Mouse (Mus musculus) left cerebral cortex, postnatal 14 days (tissue): ENCODE data around the gene Prph2. TPM values are rescaled to one million over a fixed set of nuclear protein-coding genes. Genes with fewer than 3 reads are reported as not detected.

ENCODE experiments used
- DNase-seq, 2 experiments: peaks; one replicate each; pipeline ENCODE4 v3.0.0; 2021 to 2022; ENCODE audit warnings: low spot score in 2 of 2, mixed read lengths in 1 of 2
- intact Hi-C: fragments of 180-260 bp; cut with DNase I; formaldehyde crosslinking; loops from one replicate; pipeline ENCODE4 v1.15.1; 2025
- total RNA-seq, 2 experiments: library from RNA; stranded (reverse); gene quantifications; 2 replicates each; pipeline ENCODE4 v1.2.3; 2021

Gene Prph2
- total RNA-seq, 2 experiments from 2014 or later = not detected

DNA sequence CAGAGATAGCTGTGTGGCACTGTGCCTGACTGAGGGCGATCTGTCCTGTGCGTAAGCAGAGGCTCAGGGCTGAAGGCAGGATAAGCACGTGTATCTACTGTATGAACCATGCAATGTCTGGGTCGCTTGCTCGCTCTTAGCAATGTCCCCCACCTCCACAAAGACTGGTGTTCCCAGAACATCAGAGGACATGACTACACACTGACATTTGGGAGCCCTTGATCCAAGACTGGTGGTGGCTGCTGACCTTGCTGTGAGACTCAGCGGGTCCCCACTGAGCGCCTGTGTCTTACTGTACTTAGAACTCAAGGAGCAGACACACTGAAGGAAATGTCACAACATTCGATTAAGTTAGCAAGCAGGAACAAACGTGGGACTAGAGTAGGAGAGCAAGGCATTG is 36.0 kb downstream of the Prph2 start:
- no peak for DNase-seq
- intact Hi-C loops = loop anchor here (5.0 kb wide), 1 partner anchor 36 kb away; no protein-coding TSS in a partner anchor

DNA sequence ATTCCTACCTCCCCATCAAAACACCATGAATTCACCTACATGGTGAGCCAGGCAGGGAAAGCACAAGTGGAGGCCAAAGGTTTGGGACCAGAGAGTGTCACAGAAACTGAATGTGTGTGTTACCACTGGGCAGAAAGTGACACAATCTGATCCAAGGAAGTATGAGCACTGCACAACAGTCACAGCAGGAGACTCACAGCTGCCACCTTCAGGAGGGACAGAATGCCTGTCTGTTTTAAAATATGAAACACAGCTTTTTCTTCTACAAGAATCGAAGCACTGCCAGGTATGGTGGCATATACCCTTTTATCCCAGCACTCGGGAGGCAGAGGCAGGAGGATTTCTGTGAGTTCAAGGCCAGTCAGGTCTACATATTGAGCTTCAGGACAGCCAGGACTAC is 47.8 kb downstream of the Prph2 start:
- intact Hi-C loops = no loop called here
- no peak for DNase-seq

DNA sequence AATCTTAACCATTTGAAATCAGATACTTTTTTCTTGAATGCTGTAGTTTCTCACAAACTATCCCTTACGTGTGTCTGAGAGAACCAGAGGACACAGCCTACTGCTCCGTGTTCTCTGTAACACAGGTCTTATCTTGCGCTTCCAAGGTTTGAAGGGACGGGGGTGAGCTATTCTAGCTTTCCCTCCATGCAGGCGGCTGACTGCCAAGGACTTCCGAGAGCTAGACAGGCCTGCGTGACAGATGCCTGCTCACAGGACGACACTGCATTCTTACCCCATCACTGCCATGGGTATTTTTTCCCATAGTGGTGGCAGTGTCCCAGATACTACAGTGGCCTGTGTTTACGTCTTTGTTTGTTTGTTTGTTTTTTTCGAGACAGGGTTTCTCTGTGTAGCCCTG is 50.0 kb downstream of the Prph2 start:
- no peak for DNase-seq
- intact Hi-C loops = no loop called here

DNA sequence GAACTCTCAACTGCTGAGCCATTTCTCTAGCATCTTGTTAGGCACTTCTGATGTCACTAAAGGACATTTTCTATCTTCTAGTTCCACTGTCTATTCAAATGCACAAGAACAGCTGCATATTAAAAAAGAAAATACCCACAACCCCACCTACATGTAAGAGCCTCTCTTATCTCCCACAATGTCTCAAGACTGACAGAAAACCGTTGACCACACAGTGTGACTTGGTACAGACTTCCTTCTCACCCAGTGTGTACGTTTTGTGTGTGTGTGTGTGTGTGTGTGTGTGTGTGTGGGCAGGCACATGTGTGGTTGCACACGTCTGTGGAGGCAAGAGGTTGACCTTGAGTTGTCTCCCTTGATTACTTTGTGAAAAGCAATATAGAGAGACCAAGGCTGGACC is 51.9 kb downstream of the Prph2 start:
- no peak for DNase-seq
- intact Hi-C loops = no loop called here

DNA sequence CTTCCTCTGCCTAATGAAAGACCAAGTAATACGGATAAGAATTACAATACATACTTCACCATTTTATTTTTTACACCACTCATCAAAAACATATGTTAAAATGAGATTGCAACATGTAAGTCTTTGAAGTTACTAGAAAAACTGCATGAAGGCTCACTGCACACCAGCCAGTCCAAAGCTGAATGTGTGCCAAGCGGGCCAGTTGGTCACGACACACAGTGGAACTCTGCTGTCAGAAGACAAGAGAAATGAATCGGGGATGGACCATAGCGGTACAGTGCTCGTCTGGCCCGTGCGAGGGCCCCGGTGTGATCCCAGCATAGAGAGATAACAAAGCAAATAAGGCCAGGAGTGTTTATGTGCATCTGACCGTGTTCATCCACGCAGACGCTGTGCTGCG is 52.9 kb downstream of the Prph2 start:
- intact Hi-C loops = no loop called here

DNA sequence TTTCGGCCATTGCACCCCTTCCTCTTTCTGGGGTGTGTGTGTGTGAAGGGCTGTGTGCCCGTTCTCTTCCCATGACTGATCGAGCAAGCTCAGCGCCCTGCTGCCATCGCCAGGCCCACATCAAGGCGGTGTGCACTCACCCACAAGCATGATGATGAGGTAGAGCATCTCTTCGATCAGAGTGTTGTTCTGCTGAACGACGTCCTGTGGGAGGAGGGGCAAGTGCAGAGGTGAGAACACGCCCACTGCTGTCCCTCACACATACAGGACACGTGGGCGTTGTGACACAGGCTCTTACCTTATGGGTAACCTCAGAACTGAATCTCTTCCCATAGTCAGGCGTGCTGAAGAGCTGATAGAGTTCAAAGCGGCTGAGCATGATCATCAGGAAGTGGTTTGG is 56.6 kb downstream of the Prph2 start:
- intact Hi-C loops = no loop called here
- no peak for DNase-seq

More for the DNA sequence above, 52.9 kb downstream of the Prph2 start:
- DNase-seq = no peak

DNA sequence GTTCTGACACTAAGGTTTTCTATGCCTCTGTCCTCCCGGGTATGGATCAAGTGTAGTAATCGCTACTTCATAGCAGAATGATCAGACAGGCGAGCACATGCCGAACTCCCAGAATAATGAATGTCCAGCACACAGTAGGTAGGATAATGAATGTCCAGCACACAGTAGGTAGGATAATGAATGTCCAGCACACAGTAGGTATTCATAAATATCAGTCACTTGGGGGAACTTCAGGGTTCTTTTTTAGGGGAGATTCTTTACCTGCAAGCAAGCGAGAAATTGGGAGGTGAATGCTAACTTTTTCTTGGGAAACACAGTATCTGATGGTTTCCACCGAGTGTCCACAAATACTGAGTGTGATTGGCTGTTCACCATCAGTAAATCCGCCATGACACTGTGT is 62.3 kb downstream of the Prph2 start:
- intact Hi-C loops = no loop called here
- no peak for DNase-seq

Other genes with a start within 250 kb of the Prph2 start
- gene Rrp36, start 236.1 kb upstream of the Prph2 start, total RNA-seq = 10 to 100 TPM; 14.1 to 15.7 TPM
- 100 to 1,000 TPM; 105 to 120 TPM for gene Mea1, start 231.7 kb upstream of the Prph2 start, total RNA-seq
- gene Klhdc3, start 229.5 kb upstream of the Prph2 start, total RNA-seq = 100 to 1,000 TPM; 200 to 204 TPM
- 10 to 100 TPM; 85.4 to 90.8 TPM for gene Ppp2r5d, start 205.3 kb upstream of the Prph2 start, total RNA-seq
- gene Pex6, start 199.0 kb upstream of the Prph2 start, total RNA-seq = 10 to 100 TPM; 37.6 to 38.1 TPM
- gene Gnmt, start 181.3 kb upstream of the Prph2 start, total RNA-seq = under 1 TPM; 0.57 TPM
- 10 to 100 TPM; 53.4 to 54.5 TPM for gene Cnpy3, start 158.2 kb upstream of the Prph2 start, total RNA-seq
- not detected for gene Ptcra, start 146.7 kb upstream of the Prph2 start, total RNA-seq
- gene 2310039H08Rik, start 137.8 kb upstream of the Prph2 start, total RNA-seq = 1 to 10 TPM; 9.5 to 9.6 TPM
- gene Rpl7l1, start 127.8 kb upstream of the Prph2 start, total RNA-seq = 10 to 100 TPM; 49.1 to 49.6 TPM
- 10 to 100 TPM; 39.9 to 42.7 TPM for gene Bicral, start 52.0 kb upstream of the Prph2 start, total RNA-seq
- gene Tbcc, start 19.8 kb upstream of the Prph2 start, total RNA-seq = 10 to 100 TPM; 33.1 to 39.8 TPM
- 10 to 100 TPM; 50.5 to 53.5 TPM for gene Ubr2, start 100.1 kb downstream of the Prph2 start, total RNA-seq